Mouse (Mus musculus): ENCODE measurements around the gene Edaradd.

GRCm38 (mm10) chr13:12554211-12554610, 34.0 kb upstream of the Edaradd start:
- TF ChIP-seq CTCF (IDR thresholded peaks at IDR 0.05; ENCODE audit: low read depth, low read length) = no peak
- no peak for TF ChIP-seq POLR2A (IDR thresholded peaks at IDR 0.05; ENCODE audit: extremely low read depth, insufficient read depth, low read length)
